Mouse (Mus musculus): ENCODE results near the gene Slc47a1.
"Not testable (repeated sequence)": the region's sequence is repeated elsewhere in the genome, so short reads cannot be mapped to it uniquely, and the experiment has no call there.

Slc47a1 gene

DNA sequence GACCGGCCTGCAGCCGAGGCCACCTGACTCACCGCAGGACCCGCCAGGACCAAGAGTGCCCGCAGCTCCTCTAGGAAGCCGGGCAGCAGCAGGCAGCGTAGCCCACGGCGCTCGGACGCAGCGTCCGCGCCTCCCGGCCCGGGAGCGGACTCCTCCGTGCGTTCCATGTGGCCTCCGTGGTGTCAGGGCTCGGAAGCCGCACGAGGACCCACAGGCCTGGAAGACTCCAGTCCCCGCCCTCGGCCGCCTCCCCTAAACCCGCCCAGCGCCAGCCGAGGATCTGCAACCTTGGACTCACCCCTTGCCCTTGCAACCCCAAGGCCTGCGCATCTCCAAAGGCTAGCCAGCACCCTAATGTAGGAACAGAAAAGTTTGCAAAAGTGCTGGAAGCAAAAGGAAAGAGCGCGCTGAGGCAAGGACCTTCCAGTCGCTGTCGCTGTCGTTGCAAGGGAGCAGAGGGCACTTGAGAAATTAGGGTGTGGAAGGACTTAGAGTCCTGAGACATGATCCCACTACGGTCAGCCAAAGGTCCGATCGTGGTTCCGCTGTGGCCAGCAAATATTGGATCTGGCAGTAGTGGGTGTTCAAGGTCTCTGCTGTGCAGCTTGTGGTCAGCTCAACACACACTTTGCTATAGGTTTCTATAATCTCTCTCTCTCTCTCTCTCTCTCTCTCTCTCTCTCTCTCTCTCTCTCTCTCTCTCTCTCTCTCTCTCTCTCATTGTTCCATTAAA is at the start of gene Slc47a1:
Gene Slc47a1 (minus strand): TSS at position 465 of the 733 bp plus-strand sequence.
- DNase-seq (ENCODE audit: low read depth, low spot score) = peak; percentile 3

DNA sequence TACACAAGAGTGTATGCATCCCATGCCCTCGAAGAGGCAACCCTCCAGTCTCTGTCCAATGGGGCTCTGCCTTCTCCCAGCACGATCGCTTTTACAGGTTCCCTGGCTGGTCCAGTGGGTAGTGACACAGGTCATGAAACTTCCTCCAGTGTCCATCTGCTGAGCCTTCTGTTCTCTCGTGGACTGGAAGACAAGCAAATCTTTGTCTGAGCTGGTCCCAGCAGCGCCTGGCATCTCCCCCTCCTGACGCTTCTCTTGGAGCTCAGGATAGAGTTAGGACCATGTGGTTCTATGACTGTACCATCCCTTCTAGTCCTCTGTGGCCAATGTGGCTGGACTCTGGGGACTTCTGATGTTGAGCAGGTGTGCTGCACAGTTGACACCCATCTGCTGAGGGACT is 41.1 kb upstream of the Slc47a1 start:
- no peak for DNase-seq (ENCODE audit: low read depth, low spot score)

DNA sequence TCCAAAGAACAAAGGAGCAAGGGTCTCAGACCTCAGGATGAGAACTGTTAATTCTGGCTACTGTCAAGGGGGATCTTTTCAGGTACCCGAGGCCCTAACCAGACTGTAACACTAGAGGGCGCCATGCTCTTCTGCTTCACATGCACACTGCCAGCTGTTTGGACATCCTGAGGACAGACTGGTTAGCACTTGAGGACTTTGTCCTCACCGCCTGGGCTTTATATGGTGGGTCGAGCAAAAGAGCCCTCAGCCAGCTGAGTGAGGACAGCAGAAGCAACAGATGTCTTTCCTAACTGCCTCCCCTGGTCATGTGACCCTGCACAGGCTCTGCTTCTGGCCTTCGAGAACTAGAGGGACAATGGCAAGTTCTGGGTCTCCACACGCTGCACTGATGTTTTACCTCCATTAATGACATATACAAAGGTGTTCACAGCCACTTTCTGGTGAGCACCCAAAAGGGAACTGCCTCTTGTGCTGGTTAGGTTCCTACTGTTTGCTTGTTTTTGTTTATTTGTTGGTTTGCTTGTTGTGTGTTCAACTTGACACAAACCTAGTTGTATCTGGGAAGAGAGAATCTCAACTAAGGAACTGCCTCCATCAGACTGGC is 39.9 kb upstream of the Slc47a1 start:
- DNase-seq (ENCODE audit: low read depth, low spot score) = peak; percentile 78

DNA sequence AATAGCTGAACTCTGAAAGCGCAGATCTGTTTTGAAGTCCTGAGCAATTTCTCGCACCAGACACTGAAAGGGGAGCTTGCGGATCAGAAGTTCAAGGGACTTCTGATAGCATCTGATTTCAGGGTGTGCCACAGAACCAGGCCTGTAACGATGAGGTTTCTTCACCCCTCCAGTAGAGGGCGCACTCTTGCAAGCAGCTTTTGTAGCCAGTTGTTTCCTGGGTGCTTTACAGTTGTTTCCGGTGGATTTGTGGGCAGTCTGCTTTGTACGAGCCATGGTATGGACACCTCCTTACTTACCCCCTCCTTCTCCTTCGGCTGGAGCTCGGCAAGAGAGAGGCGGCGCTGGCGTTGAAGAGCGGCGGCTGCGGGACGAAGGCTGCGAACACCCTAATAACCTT is 38.4 kb upstream of the Slc47a1 start:
- not testable (repeated sequence) for DNase-seq (ENCODE audit: low read depth, low spot score)

DNA sequence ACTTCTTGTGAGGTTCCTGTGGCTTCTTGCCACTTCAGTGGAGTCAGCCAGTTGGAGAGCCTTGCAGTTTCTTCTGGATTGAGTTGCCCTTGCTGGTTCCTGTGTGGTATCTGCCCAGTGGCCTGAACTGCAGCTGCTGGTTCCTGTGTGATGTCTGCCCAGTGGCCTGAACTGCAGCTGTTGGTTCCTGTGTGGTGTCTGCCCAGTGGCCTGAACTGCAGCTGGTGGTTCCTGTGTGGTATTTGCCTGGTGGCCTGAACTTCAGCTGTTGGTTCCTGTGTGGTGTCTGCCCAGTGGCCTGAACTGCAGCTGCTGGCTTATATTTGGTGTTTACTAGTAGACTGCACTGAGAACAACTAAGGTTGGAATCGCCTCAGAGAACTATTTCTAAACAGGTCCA is 37.3 kb upstream of the Slc47a1 start:
- DNase-seq (ENCODE audit: low read depth, low spot score) = no peak

DNA sequence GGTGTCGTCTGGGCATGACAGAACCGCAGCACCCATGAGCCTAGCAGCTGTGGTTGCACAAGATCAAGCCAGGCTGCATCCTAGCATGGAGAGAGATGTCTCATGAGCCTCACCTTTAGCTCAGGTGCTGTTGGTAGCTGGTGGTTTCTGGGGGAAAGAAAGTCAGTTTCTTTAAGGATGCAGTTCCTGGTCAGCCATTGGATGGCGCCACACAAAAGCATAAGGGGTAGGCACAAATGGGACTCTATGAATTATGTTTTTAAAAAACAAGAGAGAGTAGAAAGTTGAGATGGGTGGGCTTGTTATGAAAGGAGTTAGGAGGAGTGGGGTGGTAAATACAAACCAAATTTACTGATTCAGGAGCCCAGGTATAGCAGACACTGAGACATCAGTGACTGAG is 36.4 kb upstream of the Slc47a1 start:
- DNase-seq (ENCODE audit: low read depth, low spot score) = no peak

DNA sequence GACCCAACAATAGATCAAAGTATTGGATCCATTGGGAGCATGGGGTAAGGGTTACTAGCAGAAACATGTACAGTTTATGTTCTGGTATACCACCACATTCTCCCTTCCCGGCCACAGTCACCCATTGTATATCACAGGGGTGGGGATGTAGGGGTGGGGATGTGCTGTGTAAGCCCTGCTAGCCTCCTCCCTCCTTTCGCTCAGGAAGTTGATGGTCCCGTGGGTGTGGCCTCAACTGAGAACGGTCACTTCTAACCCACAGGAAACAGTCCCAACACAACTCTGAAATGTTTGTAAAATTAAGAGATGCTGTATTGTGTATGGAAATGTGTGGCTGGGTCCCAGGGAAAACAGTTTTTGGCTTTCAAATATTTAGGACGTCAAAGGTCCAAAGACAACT is 35.3 kb upstream of the Slc47a1 start:
- no peak for DNase-seq (ENCODE audit: low read depth, low spot score)

DNA sequence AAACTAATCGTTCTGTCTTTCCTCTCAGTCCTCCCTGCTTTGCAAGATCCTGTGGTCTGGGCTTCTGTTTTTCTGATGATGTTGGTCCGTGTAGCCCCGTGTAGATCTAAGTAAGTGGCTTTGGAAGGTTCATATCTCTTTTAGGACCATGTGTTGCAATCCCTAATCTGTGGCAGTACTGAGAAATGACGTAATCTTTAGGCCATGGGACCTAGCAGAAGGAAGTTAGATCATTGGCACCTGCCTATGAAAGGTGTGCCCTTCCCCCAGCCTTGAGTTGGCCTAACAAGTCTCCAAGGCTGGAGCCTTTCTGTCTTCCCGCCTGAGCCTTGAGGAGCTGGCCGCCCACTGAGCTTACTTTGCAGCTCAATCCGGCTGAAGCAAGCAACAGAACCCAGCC is 33.7 kb upstream of the Slc47a1 start:
- DNase-seq (ENCODE audit: low read depth, low spot score) = no peak

DNA sequence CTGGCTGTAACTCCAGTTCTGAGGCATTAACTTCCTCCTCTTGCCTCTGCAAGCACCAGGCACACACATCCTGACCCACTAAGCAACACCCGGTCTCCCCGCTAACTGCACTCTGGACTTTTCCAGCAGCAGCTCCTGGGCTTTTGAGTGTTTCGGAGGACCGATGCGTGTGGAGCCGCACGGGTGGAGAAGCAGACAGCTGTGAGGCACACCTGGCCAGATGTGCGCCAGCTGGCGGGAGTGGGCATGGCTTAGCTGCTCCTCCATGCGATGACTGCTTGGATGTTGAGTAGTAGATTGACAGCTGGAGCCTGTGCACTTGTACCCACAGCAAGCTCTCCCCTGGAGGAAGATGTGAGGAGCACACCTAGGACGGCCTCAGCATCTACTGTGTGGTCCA is 33.1 kb upstream of the Slc47a1 start:
- DNase-seq (ENCODE audit: low read depth, low spot score) = no peak

DNA sequence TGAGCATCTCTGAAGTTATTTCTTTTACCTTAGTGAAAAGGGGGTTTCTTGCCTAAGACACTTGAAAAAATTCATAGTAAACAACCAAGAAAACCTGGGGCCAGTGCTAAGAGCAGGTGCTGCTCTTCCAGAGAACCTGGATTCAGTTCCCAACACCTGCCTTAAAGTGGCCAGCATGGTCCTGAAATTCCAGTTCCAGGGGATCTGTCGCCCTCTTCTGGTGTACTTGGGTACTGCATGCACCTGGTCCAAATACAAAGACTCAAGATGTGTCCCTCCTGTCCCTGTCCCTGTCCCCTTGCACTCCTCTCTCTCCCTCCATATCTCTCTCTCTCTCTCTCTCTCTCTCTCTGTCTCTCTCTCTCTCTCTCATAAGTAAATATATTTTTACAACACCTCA is 32.0 kb upstream of the Slc47a1 start:
- peak; percentile 72 for DNase-seq (ENCODE audit: low read depth, low spot score)

DNA sequence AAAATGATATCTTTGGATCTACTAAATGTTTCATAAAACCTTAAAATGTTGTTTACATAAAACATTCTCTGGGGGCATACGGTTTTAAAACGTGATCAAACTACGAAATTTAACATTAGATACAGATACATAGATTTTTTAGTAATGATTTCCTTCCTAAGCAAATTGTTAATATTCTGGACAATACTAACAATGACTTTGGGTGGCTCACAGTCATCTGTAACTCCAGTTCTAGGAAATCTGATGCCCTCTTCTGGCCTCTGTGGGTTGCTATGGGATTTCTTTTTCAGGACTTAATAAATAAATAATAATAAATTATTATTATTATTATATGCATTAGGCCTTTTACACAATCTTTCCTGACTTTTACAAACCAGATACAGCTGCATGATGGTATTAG is 30.9 kb upstream of the Slc47a1 start:
- DNase-seq (ENCODE audit: low read depth, low spot score) = no peak

DNA sequence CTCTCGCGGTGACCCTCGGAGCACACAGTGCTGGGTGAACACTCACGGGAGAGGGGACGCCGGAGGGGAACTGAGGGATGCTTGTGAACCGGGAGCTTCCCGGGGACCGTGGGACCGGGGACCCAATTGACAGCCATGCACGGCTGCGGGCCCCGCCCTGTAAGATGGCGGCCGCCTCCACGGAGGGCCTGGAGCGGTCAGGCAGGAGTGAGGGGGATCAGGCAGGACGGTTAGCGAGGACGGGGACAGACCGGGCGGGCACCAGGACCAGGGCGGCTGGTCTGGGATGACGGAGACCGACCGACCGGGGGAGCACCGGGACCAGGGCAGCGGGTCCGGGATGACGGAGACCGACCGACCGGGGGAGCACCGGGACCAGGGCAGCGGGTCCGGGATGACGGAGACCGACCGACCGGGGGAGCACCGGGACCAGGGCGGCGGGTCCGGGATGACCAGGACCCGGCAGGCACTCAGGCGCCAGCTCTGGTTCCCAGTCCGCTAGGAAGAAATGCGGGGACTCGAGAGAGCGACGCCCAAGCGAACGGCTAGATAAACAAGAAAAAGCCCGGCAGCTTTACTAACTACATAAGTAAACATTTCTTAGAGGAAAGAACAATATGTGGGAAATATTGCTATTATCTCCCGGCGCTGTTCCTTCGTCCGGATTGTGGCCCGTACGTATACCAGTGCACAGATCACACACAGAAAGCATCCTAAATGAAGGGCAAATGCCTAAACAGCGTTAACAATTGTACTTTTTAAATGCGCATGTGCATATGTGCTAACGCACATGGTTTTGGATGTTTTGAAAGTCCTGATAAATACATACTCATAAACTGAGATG is 30.3 kb upstream of the Slc47a1 start:
- no peak for DNase-seq (ENCODE audit: low read depth, low spot score)

DNA sequence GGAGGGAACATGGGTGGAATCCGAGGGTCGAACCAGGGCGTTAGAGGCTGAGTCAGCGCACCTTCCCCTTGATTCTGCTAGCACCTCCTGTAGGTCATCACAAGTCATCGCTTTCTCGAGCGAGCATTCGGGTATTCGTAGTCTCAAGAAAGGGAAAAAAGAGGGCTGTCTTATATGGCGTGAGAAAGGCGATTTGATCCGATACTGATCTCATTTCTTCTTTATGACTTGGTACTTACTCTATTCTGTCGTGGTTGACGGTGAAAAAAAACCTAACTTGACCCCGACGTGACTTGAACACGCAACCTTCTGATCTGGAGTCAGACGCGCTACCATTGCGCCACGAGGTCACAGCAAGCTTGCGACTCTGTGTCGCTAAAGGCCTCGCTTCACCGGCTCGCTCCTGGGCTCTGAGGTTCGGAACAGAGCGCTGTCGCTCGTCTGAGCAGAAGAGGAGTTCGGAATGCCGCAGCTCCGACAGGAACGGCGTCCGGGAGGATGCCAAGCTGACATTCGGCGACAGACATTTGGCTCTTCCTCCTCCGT is 29.6 kb upstream of the Slc47a1 start:
- DNase-seq (ENCODE audit: low read depth, low spot score) = peak; percentile 85

DNA sequence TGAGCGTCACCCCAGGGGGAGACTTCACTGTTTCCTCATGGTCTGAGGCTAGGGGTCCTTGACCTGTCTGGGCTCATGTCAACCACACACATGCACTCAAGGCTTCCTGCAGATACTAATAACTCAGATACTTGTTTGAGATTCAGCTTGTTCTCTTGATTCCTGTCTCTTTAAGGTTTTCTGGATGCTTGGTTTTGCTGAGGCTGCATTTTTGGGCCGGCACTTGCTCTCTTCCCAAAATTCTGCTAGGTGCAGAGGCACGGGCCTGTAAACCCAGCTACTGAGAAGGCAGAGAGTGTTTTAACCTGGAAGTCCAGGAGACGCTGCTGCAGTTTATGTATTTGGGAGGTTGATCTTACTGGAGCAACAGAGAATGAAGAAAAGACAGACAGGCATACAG is 23.6 kb upstream of the Slc47a1 start:
- DNase-seq (ENCODE audit: low read depth, low spot score) = no peak

DNA sequence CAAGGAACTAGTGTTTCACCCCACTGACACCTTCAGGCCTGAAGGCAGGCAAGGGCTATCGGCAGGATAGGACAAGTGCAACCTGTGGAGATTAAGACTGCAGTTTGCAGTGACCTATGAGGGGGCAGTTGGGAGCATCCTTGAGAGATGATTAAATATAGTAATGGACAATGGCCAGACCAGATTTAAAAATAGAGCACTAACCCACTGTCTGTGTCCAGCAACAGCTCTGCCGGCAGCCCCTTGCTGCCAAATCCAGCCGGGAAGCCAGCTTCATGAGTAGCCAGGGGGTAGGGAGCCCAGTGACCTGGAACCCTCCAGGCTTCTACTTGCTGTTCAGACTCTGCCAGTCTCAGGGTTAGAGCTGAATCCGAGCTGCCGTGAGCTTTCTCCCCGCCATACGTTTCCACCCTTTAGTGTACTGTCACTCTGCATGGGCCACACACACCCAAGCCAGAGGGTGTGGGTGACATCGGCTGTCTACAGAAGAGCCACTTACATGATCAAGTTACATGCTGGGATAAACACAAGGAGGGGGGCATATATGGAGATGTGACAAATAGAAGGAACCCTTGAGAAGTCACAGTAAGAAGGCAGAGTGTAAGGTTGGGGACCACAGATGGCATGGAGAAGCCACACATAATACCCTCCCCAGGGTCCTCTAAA is 22.7 kb upstream of the Slc47a1 start:
- DNase-seq (ENCODE audit: low read depth, low spot score) = no peak

DNA sequence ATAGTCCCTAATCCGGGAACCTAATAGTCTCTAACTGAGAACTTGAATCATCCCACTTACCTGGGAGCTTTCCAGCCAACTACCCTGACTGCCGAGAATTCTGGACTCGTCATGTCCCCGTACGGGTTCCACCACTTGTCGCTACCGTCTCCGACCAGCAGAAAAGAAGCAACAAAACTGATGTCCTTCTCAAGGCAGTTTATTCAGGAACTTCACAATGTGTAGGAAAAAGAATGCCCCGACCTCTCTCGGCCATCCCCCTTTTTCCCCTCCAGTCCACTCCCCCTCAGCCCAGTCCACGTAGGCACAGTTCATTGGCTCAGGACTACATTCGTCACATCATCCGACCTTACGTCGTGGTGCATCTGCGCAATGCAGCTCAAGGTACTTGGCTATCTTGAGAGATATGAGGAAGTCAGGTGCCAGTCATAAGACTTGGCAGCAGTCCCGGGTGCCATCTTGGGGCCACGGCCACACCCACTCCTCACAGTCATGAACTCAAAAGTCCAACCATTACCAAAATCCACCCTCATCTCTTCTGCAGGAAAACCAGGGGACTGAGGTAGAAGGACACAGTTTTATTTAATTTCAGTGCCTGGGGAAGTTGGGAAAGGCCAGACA is 19.4 kb upstream of the Slc47a1 start:
- not testable (repeated sequence) for DNase-seq (ENCODE audit: low read depth, low spot score)

DNA sequence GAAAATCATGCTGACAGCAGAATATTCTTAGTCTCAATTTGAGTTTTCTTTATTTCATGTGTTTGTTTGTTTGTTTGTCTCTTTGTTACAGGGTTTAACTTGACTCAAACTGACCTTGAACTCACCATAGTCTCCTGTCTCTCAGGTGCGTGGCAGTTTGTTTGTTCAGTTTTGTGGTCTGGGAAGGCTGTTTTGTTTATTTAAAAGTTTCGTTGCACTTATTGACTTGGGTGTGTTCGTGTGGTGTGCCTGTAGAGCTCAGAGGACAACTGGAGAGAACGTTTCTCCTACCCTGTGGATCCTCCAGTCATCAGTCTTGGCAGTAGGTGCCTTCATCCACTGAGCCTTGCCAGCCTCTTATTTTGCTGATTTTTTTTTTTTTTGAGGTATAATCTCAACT is 10.8 kb upstream of the Slc47a1 start:
- DNase-seq (ENCODE audit: low read depth, low spot score) = no peak

DNA sequence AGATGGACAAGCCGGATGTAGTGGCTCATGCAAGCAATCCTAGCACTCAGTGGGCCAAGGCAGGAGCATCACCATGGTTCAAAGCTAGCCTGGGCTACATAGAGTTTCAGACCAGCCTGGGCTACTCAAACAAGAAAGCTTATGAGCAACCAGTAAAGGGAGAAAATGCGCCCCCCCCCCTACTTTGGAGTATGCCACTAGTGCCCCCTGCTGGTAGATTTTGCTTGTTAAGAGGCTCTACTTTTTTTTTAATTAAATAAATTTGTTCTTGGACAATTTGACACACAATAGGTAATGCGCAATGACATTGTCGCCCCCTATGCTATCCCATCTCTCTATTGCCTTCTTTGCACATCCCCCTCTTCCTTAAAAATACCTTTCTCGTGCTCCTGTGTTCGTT is 9.9 kb upstream of the Slc47a1 start:
- peak; percentile 27 for DNase-seq (ENCODE audit: low read depth, low spot score)

DNA sequence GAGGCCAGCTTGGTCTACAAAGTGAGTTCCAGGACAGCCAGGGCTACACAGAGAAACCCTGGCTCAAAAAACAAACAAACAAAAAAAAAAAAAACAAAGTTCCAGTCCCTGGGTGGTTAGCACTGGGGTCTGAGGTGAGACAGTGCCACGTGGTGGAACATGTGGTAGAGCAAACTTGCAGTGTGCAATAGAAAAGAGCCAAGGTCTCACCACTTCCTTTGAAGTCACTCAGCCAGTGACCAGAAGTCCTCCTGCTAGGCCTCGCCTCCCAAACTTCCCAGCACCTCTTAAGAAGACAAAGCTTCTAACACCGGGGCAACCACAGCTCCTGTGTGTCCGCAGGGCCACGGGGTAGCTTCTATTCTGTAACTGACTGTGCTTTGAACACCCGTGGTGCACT is 9.1 kb upstream of the Slc47a1 start:
- no peak for DNase-seq (ENCODE audit: low read depth, low spot score)

DNA sequence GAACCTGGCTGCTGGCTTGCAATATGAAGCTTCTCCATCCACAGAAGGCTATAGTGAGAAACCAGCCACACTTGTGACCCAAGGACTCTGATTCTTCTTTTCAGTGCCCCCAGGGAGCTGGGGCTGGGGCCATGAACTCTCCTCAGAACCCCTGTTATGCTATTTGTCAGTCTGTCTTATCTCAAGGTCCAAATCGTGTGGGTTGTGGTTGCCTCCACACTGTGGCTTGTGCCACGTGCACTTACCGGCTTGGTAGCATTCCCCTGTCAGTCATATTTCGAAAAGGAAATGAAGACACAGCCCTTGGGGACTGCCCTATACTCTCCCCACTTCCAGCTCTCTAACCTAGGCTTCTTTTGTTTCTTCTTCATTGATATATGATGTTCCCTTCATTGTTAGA is 7.6 kb upstream of the Slc47a1 start:
- no peak for DNase-seq (ENCODE audit: low read depth, low spot score)

DNA sequence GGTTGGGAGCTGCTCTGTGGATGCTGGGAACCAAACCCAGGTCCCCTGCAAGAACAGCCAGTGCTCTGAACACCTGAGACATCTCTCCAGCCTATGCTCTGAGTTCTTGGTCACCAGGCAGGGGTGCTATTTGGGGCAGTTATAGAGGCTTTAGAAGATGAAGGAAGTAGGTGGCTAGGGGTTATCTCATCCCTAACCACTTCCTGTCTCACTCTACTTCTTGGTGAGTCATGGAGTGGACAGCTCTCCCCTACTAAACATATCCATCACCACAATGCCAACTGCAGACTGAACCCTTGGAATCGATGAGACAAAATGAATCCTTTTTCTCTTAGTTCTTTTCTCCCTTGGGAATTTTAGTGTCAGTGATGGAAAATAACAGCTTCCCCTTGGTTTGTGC is 3.1 kb upstream of the Slc47a1 start:
- DNase-seq (ENCODE audit: low read depth, low spot score) = no peak
